Mouse (Mus musculus): ENCODE data around the gene Egr4.

Gene Egr4

DNA sequence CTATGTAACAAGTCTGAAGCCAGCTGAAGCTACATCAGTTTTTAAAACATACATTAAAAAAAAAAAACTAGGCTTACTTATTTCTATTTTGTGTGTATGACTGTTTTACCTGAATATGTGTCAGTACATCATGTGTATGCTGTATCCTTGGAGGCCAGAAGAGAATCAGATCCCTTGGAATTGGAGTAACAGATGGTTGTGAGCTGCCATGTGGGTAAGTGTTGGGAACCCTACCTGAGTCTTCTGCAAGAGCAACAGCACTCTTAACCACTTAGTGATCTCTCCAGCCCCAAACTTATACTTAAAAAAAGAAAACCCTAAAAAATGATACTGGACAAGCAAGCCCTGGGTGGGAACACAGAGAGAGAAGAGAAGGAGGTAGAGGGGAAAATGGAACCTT is 16.4 kb downstream of the Egr4 start:
- no peak for DNase-seq (ENCODE audit: low spot score)

DNA sequence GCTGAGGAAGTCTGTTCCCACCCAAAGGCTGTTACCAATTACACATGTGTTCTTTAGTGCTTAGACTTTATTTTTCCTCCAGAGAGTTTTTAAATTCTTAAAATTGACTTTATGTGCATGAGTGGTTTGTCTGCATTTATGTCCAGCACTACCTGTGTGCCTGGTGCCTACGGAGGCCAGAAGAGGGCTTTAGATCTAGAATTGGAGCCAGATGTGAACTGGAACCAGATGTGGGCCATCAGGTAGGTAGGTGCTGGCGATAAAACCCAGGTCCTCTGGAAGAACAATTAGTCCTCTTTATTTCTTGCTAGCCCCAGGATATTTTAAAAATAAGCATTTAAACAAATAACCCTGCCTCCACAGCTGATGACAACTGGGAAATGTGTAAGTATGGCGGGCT is 21.8 kb downstream of the Egr4 start:
- DNase-seq (ENCODE audit: low spot score), result no peak

GRCm38 (mm10) chr6:85490252-85490651 is 23.1 kb downstream of the Egr4 start:
- no peak for DNase-seq (ENCODE audit: low spot score)

- DNase-seq (ENCODE audit: low spot score), result no peak
Observed at GRCm38 (mm10) chr6:85489717-85490116, 23.7 kb downstream of the Egr4 start.

- DNase-seq (ENCODE audit: low spot score), result no peak
Observed at GRCm38 (mm10) chr6:85488510-85488909, 24.9 kb downstream of the Egr4 start.

DNA sequence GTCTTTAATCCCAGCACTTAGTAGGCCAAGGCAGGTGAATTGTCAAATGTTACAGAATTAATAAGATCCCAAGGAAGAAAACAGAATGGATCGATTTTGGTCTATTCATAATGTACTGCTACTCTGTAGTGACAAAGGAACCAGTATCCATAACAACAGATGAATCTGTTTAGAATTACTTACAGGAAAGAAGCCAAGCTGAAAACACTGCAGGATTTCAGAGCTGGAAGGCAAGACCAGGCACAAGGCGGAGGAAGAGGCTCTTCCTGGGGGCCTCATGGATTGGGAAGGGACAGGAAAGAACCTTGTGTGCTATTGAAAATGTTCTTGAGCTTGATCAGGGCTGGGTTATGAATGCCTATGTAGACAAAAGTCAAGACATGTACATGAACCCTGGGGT is 27.7 kb downstream of the Egr4 start:
- DNase-seq (ENCODE audit: low spot score), result no peak

DNA sequence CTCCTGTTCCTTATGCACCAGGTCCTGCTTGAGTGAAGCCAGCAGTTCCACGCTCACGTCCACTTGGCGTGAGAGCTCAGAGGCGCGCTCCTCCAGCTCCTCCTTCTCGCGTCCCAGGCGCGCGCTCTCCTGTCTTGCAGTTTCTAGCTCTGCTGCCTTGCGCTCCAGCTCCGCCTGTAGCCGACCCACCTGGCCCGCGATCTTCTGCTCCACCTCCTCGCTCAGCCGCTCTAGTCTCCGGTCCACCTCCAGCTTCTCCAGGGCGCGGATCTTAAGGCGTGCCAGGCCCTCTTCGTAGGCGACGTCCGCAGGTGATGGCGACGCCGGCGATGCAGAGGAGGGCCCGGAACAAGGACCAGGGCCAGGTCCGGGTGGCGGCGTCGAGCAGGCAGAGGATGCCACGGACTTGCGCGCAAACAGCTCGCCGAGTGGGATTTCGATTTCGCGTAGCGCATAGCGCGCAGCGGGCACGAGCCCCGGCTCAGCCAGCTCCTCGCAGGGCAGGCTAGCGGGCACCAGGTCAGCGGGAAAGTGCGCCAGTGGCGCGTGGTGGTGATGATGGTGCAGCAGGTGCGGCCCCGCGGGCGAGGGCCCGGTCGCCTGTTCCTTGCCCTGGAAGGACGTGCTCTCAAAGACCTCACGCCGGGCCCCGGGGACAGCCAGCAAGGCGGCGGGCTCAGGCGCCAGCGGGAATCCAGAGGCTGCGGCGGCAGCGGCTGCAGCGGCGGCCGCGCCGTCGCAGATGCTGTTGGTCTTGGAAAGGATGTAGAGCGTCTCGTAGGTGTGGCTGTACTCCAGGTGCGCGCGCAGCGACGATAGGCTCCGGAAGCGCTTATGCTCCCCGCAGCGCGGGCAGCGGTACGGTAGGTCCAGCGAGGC is 29.3 kb downstream of the Egr4 start:
- peak; percentile 39 for DNase-seq (ENCODE audit: low spot score)

DNA sequence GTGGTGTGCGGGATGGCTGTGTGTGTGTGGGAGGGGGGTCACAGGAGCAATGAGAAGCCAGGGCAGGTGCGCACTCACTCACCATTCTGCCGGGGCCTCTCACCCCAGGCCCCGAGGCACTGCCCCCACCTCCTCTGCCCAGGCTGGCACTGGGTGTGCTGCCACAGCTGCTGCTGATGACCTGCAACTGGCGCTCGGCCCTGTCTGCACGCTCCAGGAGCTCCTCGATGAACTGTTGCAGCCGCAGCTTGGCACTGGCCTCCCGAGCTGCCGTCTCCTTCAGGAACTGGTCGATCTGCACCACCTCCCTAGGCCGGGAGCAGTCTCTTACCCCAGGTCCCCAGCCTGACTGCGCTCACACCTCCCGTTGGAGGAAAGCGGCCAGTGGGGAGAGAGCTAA is 32.7 kb downstream of the Egr4 start:
- DNase-seq (ENCODE audit: low spot score), result peak; percentile 26

DNA sequence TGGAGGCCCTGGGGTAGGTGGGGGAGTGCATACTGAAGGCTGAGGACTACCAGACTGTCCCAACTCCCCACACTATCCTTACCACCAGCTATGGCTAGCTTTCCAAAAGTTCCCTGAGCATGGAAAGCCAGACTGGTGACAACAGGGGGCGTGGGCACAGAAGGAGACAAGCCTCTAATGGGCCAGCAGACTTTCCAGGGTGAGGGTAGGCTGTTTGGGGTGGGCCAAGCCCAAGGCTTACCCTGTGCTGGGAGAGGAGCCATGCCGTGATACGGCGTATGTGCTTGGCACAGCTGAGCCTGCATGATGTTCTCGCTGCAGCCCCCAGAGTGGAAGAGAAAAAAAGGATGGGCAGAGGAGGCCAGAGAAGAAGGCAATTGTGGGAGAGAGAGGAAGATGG is 33.4 kb downstream of the Egr4 start:
- DNase-seq (ENCODE audit: low spot score), result no peak

DNA sequence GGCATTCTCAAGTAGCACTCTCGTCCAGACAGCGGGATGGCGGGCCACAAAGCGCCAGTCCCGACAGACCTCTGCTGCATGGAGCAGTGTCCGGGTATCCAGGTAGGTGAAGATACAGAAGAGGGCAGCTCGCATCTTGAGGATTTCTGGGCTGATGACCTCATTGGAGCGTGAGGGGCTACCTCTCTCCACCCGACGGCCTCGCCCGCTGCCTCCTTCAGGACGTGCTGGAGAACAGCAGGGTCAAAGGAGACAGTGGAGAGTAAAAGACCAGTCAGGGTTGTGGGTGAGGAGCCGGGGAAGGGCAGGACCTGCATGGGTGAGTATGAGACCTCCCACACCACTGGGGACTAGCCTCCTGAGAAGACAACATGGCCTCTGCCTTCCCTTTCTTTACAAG is 35.0 kb downstream of the Egr4 start:
- DNase-seq (ENCODE audit: low spot score), result no peak

DNA sequence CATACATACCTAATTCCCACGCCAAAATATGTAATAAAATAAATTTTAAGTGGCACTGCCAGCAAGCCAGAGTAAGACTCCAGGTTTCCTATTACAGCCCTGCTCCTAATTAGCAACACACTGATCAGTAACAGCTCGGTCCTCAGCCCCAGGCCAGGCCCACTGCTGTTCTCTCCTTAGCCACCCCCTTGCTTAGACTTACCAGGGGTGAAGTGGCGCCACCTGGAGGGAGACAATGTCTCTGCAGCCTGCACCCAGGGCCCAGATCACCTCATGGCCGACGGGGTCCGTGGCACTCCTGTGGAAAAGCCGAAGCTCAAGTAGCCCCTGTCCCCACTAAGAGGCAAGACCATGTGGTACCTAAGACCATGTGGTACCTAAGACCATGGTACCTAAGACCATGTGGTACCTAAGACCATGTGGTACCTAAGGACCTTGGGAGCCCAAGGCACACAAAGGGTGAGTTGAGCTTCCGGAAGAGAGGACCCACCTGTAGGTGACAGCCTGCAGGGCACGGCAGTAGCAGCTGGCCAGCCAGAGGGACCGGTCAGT is 35.9 kb downstream of the Egr4 start:
- no peak for DNase-seq (ENCODE audit: low spot score)

DNA sequence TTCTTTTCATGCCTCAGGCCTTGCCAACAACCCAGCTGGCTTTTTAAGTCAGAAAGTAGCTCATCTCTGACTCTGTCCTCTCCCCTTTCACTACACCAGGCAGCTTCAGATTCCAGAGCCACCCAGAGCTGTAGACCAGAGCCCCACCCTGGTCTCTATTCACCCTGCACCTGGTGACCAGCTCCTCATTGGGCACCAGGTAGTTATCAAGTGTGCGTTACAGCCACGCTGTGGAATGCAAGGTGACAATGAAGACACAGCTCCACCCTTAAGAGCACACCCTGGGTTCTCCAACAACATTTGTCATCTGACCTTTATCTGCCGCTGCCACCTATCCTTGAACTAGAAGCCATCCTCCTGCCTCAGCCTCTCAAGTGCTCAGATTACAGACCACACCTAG is 37.8 kb downstream of the Egr4 start:
- DNase-seq (ENCODE audit: low spot score), result no peak

GRCm38 (mm10) chr6:85472542-85472941 is 40.8 kb downstream of the Egr4 start:
- no peak for DNase-seq (ENCODE audit: low spot score)

DNA sequence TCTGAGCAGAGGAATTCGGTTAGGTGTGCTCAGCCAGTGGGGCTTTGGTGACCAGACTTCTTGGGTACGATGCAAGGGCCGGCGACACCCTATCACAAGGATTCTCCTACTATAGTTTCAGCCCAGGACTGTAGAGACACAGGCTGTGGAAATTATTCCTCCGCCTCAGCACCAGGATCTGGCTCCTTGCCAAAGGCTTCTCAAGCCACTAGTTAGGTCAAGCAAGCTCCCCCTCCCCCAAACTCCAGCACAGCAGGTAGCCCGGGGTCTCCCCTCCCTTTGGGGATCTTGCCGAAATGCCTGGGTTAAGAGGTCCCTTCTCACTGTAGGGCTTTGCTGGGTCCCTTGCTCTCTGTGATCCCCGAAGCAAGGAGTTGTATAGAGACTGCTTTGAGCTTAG is 41.4 kb downstream of the Egr4 start:
- no peak for DNase-seq (ENCODE audit: low spot score)

GRCm38 (mm10) chr6:85469660-85470430 is 43.5 kb downstream of the Egr4 start:
- DNase-seq (ENCODE audit: low spot score), result no peak

DNA sequence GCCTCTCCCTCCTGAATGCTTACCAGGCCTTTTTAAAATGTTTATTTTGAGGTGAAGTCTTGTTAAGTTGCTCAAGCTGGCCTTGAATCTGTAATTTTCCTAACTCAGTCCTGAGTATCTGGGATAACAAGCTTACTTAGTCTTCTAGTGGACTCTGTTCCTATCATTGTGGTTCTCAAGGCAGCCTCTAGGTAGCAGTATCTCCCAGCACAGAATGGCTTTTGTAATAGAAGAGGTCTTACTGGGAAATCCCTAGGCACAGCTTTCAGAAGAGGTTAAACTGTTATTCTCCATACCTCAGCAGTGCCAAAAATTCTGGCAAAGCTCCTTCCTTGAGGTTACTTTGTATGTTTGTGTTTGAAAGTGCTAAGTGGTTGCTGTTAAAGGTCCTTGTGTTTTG is 48.0 kb downstream of the Egr4 start:
- no peak for DNase-seq (ENCODE audit: low spot score)
